In the genomic region with DNA sequence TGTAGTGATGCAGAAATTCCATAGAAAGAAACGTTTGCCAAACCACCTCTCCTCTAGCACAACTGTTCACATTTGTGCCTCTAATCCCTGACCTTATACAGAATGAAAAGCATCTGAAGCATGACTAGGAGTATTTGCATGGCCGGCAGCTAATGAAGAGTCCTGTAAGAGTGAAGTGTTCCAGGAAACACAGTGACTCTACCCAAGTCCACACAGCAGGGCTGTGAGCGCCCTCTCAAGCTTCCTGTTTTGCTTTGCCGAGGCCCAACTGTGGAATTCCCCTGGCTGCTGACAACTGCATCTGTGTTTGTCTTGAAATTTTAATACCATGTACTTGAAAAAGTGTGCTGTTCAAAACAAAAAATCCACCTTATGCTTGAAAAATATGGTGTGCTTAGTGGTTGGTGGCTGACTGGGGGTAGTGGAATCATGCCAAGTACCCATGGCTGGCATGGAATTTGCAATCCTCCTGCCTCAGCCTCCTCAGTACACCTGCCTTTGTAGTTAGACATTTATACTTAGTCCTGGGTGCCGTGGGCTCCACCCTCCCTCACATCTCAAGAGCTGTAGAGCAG, we compare ENCODE assay signal across 8 mouse cellular contexts.
DNase-seq lines count a peak whose midpoint lies in the region; ATAC-seq and TF ChIP-seq lines count a peak whose summit lies in the region.

No protein-coding gene starts in this region.

- peak; percentile 23; the same call in 1 of the 2 replicates for TF ChIP-seq CTCF in intestine, postnatal 0 days (IDR thresholded peaks at IDR 0.05; ENCODE audit: low read depth)
- TF ChIP-seq CTCF in small intestine, adult 2 months (IDR thresholded peaks at IDR 0.05; ENCODE audit: extremely low read depth, insufficient read length, insufficient replicate concordance, low read depth, low read length) = 0 out of 2 replicates have a peak, but pooled peaks have one; percentile 6

- peak overlapping the region; percentile 37; the same call in 1 of the 2 replicates for H3K27ac ChIP-seq in intestine, postnatal 0 days (ENCODE audit: low read depth, low read length)
- H3K27ac ChIP-seq in intestine, embryonic 16.5 days (ENCODE audit: low read length) = no peak overlapping the region
- peak overlapping the region; percentile 82 for H3K27ac ChIP-seq in small intestine, adult 2 months (ENCODE audit: insufficient read depth, low read depth, low read length)
- no peak overlapping the region for H3K27ac ChIP-seq in forebrain, embryonic 10.5 days

- H3K4me1 ChIP-seq in intestine, postnatal 0 days (replicated peaks; ENCODE audit: control insufficient read depth, insufficient read depth, low read length) = no peaks in the 10 kb centered on the region
- 0 out of 2 replicates have a peak, but pooled peaks cover 5% of the 10 kb centered on the region for H3K4me1 ChIP-seq in intestine, embryonic 16.5 days (ENCODE audit: control insufficient read depth, insufficient read depth, low read length)
- peaks cover 11% of the 10 kb centered on the region for H3K4me1 ChIP-seq in small intestine, adult 2 months (ENCODE audit: control insufficient read depth, insufficient read depth, insufficient read length, low read length)
- H3K4me1 ChIP-seq in forebrain, embryonic 10.5 days = no peaks in the 10 kb centered on the region

- peaks cover 12% of the 10 kb centered on the region for H3K36me3 ChIP-seq in intestine, postnatal 0 days (ENCODE audit: control insufficient read depth, insufficient read depth)
- H3K36me3 ChIP-seq in intestine, embryonic 16.5 days (ENCODE audit: control insufficient read depth, insufficient read depth, low read length) = 0 out of 2 replicates have a peak, but pooled peaks cover 11% of the 10 kb centered on the region
- peaks cover 28% of the 10 kb centered on the region for H3K36me3 ChIP-seq in small intestine, adult 2 months (ENCODE audit: control insufficient read depth, insufficient read depth, low read length)
- peaks cover 89% of the 10 kb centered on the region for H3K36me3 ChIP-seq in forebrain, embryonic 10.5 days (replicated peaks)

- no peaks in the 10 kb centered on the region for H3K27me3 ChIP-seq in intestine, postnatal 0 days (replicated peaks; ENCODE audit: control insufficient read depth, insufficient read depth, low read length)
- H3K27me3 ChIP-seq in intestine, embryonic 16.5 days (replicated peaks; ENCODE audit: control insufficient read depth, insufficient read depth, low read length) = no peaks in the 10 kb centered on the region
- no peaks in the 10 kb centered on the region for H3K27me3 ChIP-seq in small intestine, adult 2 months (ENCODE audit: control insufficient read depth, insufficient read depth, low read length)
- H3K27me3 ChIP-seq in forebrain, embryonic 10.5 days (ENCODE audit: poor library complexity, severe bottlenecking) = no peaks in the 10 kb centered on the region

- no peak overlapping the region for H3K4me2 ChIP-seq in intestine, postnatal 0 days (replicated peaks; ENCODE audit: low read depth)
- no peak overlapping the region for H3K4me2 ChIP-seq in intestine, embryonic 16.5 days (ENCODE audit: low read depth, low read length)

- ATAC-seq in intestine, postnatal 0 days = no peak
- ATAC-seq in intestine, embryonic 16.5 days = no peak
- peak; percentile 70 for ATAC-seq in granulocyte monocyte progenitor cell, adult 5-6 weeks (replicated peaks; ENCODE audit: poor library complexity, severe bottlenecking)

- DNase-seq in layer of hippocampus, adult 18-20 months (ENCODE audit: low spot score in 2 of 2) = peak; percentile 48 to 65
- DNase-seq in cerebellum, adult 11 months = no peak
- DNase-seq in retina, postnatal 1 day = no peak
- DNase-seq in forebrain, embryonic 10.5 days (ENCODE audit: extremely low spot score, low spot score) = no peak

- no peaks in the 10 kb centered on the region for H3K9me3 ChIP-seq in intestine, postnatal 0 days (ENCODE audit: control insufficient read depth)
- no peaks in the 10 kb centered on the region for H3K9me3 ChIP-seq in intestine, embryonic 16.5 days (ENCODE audit: control insufficient read depth, low read length)
- no peaks in the 10 kb centered on the region for H3K9me3 ChIP-seq in forebrain, embryonic 10.5 days

- no peak for TF ChIP-seq POLR2A in small intestine, adult 2 months (IDR thresholded peaks at IDR 0.05; ENCODE audit: low read depth, low read length)

- 60% methylated on average over 5 of the region's 5 CpGs for WGBS in intestine, postnatal 0 days
- 65% methylated on average over 5 of the region's 5 CpGs for WGBS in intestine, embryonic 16.5 days
- 52% methylated on average over 5 of the region's 5 CpGs for WGBS in small intestine, adult 2 months
- WGBS in forebrain, embryonic 10.5 days = 86% methylated on average over 5 of the region's 5 CpGs

- no peak overlapping the region for H3K9ac ChIP-seq in intestine, postnatal 0 days (ENCODE audit: low read depth, low read length)
- no peak overlapping the region for H3K9ac ChIP-seq in intestine, embryonic 16.5 days (ENCODE audit: low read depth, low read length)

- no peak overlapping the region for H3K4me3 ChIP-seq in intestine, postnatal 0 days (ENCODE audit: low read depth, low read length)
- H3K4me3 ChIP-seq in intestine, embryonic 16.5 days (ENCODE audit: low read length) = no peak overlapping the region
- no peak overlapping the region for H3K4me3 ChIP-seq in small intestine, adult 2 months (ENCODE audit: low read depth, low read length)
- no peak overlapping the region for H3K4me3 ChIP-seq in forebrain, embryonic 10.5 days

Comparison
In these comparisons a context has a peak if more than half of its experiments do, and no peak if none do; other contexts are left out.
1. H3K27ac ChIP-seq: peak in intestine, postnatal 0 days (single experiment) and small intestine, adult 2 months (single experiment); none in intestine, embryonic 16.5 days (single experiment) and forebrain, embryonic 10.5 days (single experiment).
2. DNase-seq: peak in layer of hippocampus, adult 18-20 months (2 of 2); none in cerebellum, adult 11 months (single experiment), retina, postnatal 1 day (single experiment) and forebrain, embryonic 10.5 days (single experiment).